Mouse (Mus musculus) CH12.LX (cell line): Measurements from ENCODE around the gene Hvcn1. TPM values are rescaled to one million over a fixed set of nuclear protein-coding genes. Genes with fewer than 3 reads are reported as not detected.

Experiments
- DNase-seq: peaks from one replicate; pipeline ENCODE4 v3.0.0-alpha.2; 2013; ENCODE audit errors: extremely low read depth
- H3K27ac ChIP-seq: 2 replicates; pipeline ENCODE4 v1.5.1; 2012; ENCODE audit warnings: low read depth, mild to moderate bottlenecking, control low read depth, moderate library complexity; ENCODE audit not compliant: insufficient read depth
- H3K27me3 ChIP-seq: replicated peaks from 2 replicates; pipeline ENCODE3; 2012; ENCODE audit warnings: inconsistent platforms
- H3K36me3 ChIP-seq, 2 experiments: replicated peaks in 1 of 2; 2 replicates each; pipeline versions ENCODE3 to v1.6.1; 2012; ENCODE audit warnings: inconsistent platforms in 1 of 2, low read length in 1 of 2, mild to moderate bottlenecking in 1 of 2, mixed read lengths in 1 of 2, moderate library complexity in 1 of 2; ENCODE audit not compliant: control insufficient read depth in 1 of 2, insufficient read depth in 1 of 2
- H3K4me1 ChIP-seq, 2 experiments: 2 replicates each; pipeline ENCODE4 v1.6.1; 2012; ENCODE audit warnings: inconsistent platforms in 1 of 2, moderate library complexity in 1 of 2; ENCODE audit not compliant: insufficient read depth in 2 of 2, control insufficient read depth in 1 of 2
- H3K4me2 ChIP-seq: 2 replicates; pipeline ENCODE4 v1.6.1; 2012; ENCODE audit warnings: low read depth, mild to moderate bottlenecking, control low read depth; ENCODE audit not compliant: poor library complexity, insufficient read depth, severe bottlenecking
- H3K4me3 ChIP-seq, 3 experiments: fragments of 150-350 bp in 1 of 3; sonication (generic) in 1 of 3; replicated peaks in 1 of 3; 2 replicates each; pipeline versions ENCODE3 to v1.5.1; 2011 to 2012; ENCODE audit warnings: low read depth in 2 of 3, low read length in 2 of 3, mild to moderate bottlenecking in 2 of 3, moderate library complexity in 2 of 3, control low read depth in 1 of 3, improper control_type of control experiment in 1 of 3, inconsistent platforms in 1 of 3, mixed read lengths in 1 of 3; ENCODE audit not compliant: poor library complexity in 1 of 3
- H3K79me2 ChIP-seq: replicated peaks from 2 replicates; pipeline ENCODE4 v1.6.1; 2012; ENCODE audit warnings: mild to moderate bottlenecking, moderate library complexity; ENCODE audit not compliant: control insufficient read depth, poor library complexity, insufficient read depth, severe bottlenecking; ENCODE audit errors: extremely low read depth
- H3K9ac ChIP-seq: 2 replicates; pipeline ENCODE4 v1.6.1; 2012; ENCODE audit warnings: low read depth, mild to moderate bottlenecking, control low read depth, moderate library complexity; ENCODE audit not compliant: insufficient read depth
- H3K9me3 ChIP-seq: replicated peaks from 2 replicates; pipeline ENCODE3; 2012; ENCODE audit warnings: low read length, inconsistent platforms, mixed read lengths
- CHD2 ChIP-seq: IDR thresholded peaks from 2 replicates; pipeline ENCODE4 v1.6.1; 2011; ENCODE audit warnings: low read length, improper control_type of control experiment
- CTCF ChIP-seq, 2 experiments: IDR thresholded peaks in 1 of 2; conservative IDR thresholded peaks in 1 of 2; 2 replicates each; pipeline ENCODE4 v1.5.1; 2011 to 2012; ENCODE audit warnings: low read depth in 2 of 2, low read length in 2 of 2, improper control_type of control experiment in 1 of 2, inconsistent platforms in 1 of 2, mild to moderate bottlenecking in 1 of 2, moderate library complexity in 1 of 2
- E2F4 ChIP-seq: IDR thresholded peaks from 2 replicates; pipeline ENCODE4 v1.6.1; 2011; ENCODE audit warnings: low read depth, low read length, improper control_type of control experiment; ENCODE audit not compliant: insufficient replicate concordance
- ELF1 ChIP-seq: IDR thresholded peaks from 2 replicates; pipeline ENCODE4 v1.6.1; 2014; ENCODE audit warnings: low read depth, mild to moderate bottlenecking, inconsistent platforms, low read length, improper control_type of control experiment
- ETS1 ChIP-seq: conservative IDR thresholded peaks from 2 replicates; pipeline ENCODE4 v1.6.1; 2012; ENCODE audit warnings: low read depth, mild to moderate bottlenecking, inconsistent platforms, low read length, improper control_type of control experiment, moderate library complexity
- GABPA ChIP-seq: IDR thresholded peaks from 2 replicates; pipeline ENCODE4 v1.6.1; 2012; ENCODE audit warnings: low read depth, low read length, improper control_type of control experiment, inconsistent platforms; ENCODE audit not compliant: insufficient replicate concordance
- HCFC1 ChIP-seq: IDR thresholded peaks from 2 replicates; pipeline ENCODE4 v1.6.1; 2012; ENCODE audit warnings: low read depth, mild to moderate bottlenecking, inconsistent platforms, low read length, improper control_type of control experiment
- KAT2A ChIP-seq: IDR thresholded peaks from 2 replicates; pipeline ENCODE4 v1.6.1; 2012; ENCODE audit warnings: low read length, improper control_type of control experiment, inconsistent platforms; ENCODE audit not compliant: insufficient replicate concordance
- MAX ChIP-seq: IDR thresholded peaks from 2 replicates; pipeline ENCODE4 v1.6.1; 2011; ENCODE audit warnings: low read length, improper control_type of control experiment
- MEF2A ChIP-seq: IDR thresholded peaks from 2 replicates; pipeline ENCODE4 v1.6.1; 2014; ENCODE audit warnings: low read depth, mild to moderate bottlenecking, inconsistent platforms, low read length, improper control_type of control experiment, borderline replicate concordance
- MXI1 ChIP-seq: IDR thresholded peaks from 2 replicates; pipeline ENCODE4 v1.6.1; 2011; ENCODE audit warnings: mild to moderate bottlenecking, low read depth, low read length, improper control_type of control experiment
- MYC ChIP-seq: IDR thresholded peaks from 2 replicates; pipeline ENCODE4 v1.6.1; 2011; ENCODE audit warnings: low read depth, mild to moderate bottlenecking, improper control_type of control experiment, low read length
- NELFE ChIP-seq: IDR thresholded peaks from 2 replicates; pipeline ENCODE4 v1.6.1; 2011; ENCODE audit warnings: low read depth, low read length, improper control_type of control experiment
- PAX5 ChIP-seq: IDR thresholded peaks from 2 replicates; pipeline ENCODE4 v1.6.1; 2012; ENCODE audit warnings: low read length, inconsistent platforms, mixed read lengths
- POLR2A ChIP-seq: IDR thresholded peaks from 2 replicates; pipeline ENCODE4 v1.6.1; 2011; ENCODE audit warnings: low read depth, mild to moderate bottlenecking, improper control_type of control experiment, low read length
- RAD21 ChIP-seq: IDR thresholded peaks from 2 replicates; pipeline ENCODE4 v1.6.1; 2011; ENCODE audit warnings: low read depth, mild to moderate bottlenecking, low read length, improper control_type of control experiment, moderate library complexity
- SIN3A ChIP-seq: IDR thresholded peaks from 2 replicates; pipeline ENCODE4 v1.6.1; 2012; ENCODE audit warnings: low read length, improper control_type of control experiment, inconsistent platforms
- TBP ChIP-seq: conservative IDR thresholded peaks from 2 replicates; pipeline ENCODE4 v1.6.1; 2011; ENCODE audit warnings: low read depth, low read length, improper control_type of control experiment
- TCF12 ChIP-seq: IDR thresholded peaks from 2 replicates; pipeline ENCODE4 v1.6.1; 2014; ENCODE audit warnings: low read depth, mild to moderate bottlenecking, inconsistent platforms, low read length, improper control_type of control experiment
- UBTF ChIP-seq: IDR thresholded peaks from 2 replicates; pipeline ENCODE4 v1.6.1; 2012; ENCODE audit warnings: low read depth, mild to moderate bottlenecking, inconsistent platforms, low read length, improper control_type of control experiment, moderate library complexity
- USF1 ChIP-seq: IDR thresholded peaks from 2 replicates; pipeline ENCODE4 v1.6.1; 2014; ENCODE audit warnings: low read depth, mild to moderate bottlenecking, inconsistent platforms, low read length, improper control_type of control experiment
- ZMIZ1 ChIP-seq: IDR thresholded peaks from 2 replicates; pipeline ENCODE4 v1.6.1; 2012; ENCODE audit warnings: low read depth, mild to moderate bottlenecking, inconsistent platforms, low read length, improper control_type of control experiment
- ZNF384 ChIP-seq: IDR thresholded peaks from 2 replicates; pipeline ENCODE4 v1.6.1; 2012; ENCODE audit warnings: low read depth, low read length, improper control_type of control experiment, inconsistent platforms
- dilution Hi-C: fragments of 300-500 bp; cut with MboI; formaldehyde crosslinking; loops from 2 replicates; pipeline ENCODE4 v1.14.3; 2020; ENCODE audit warnings: low sequenced_read_pairs; ENCODE audit not compliant: extremely low pct_unique_long_range_greater_than_20kb, extremely low pct_ligation_motif_present
- in situ Hi-C: fragments of 300-500 bp; cut with MboI; formaldehyde crosslinking; loops from 3 replicates; pipeline ENCODE4 v1.14.3; 2019; ENCODE audit warnings: low sequenced_read_pairs, low pct_ligation_motif_present, low pct_unique_long_range_greater_than_20kb, mixed read lengths
- polyA plus RNA-seq: library from polyadenylated mRNA; unstranded; fragments of >175 nt; gene quantifications from 2 replicates; pipeline ENCODE4 v1.2.1, GENCODE M21; 2012; ENCODE audit warnings: low read depth; ENCODE audit not compliant: insufficient read length
- total RNA-seq, 2 experiments: library from RNA; depleted of rRNA; stranded (reverse); fragments of 300-350 nt in 1 of 2; fragments of >200 nt in 1 of 2; gene quantifications; 2 replicates each; pipeline ENCODE4 v1.2.3; 2012 to 2014

Gene Hvcn1
- total RNA-seq (2012; rRNA removed) (156 and 167 TPM in 2 replicates), total RNA-seq (2014; rRNA removed) (132 and 143 TPM in 2 replicates), polyA plus RNA-seq (145 and 159 TPM in 2 replicates)

DNA sequence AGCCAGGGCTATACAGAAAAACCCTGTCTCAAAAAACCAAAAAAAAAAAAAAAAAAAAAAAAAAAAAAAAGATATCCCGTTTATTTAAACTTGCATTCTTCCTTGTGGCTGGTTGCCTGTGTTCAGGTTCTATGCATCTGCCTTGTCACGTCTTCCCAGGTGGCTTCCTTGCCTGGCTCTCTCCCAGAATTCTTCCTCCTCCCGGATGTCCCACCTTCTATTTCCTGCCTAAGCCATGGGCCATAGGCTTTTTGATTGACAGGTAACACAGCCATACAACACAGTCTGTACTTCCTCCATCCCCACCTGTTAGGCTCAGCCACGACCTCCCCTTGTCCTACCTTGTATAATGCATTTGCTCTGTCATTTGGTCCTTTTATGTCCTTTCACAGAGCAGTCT is at the start of gene Hvcn1:
Hvcn1 (plus strand) TSS at position 330 of the 400 bp plus-strand sequence.
- peak; percentile 77 for TF ChIP-seq TCF12
- TF ChIP-seq CTCF (conservative IDR thresholded peaks at IDR 0.05 in 1 of 2, IDR thresholded peaks at IDR 0.05 in 1 of 2; ENCODE audit: low read depth in 2 of 2, low read length in 2 of 2), result no peak
- TF ChIP-seq CHD2, result peak; percentile 76
- peak; percentile 80 for TF ChIP-seq HCFC1
- TF ChIP-seq MYC, result peak; percentile 60; the same call in 1 of the 2 replicates
- TF ChIP-seq MEF2A, result peak; percentile 15; the same call in 1 of the 2 replicates
- peak; percentile 86 for TF ChIP-seq ELF1
- TF ChIP-seq NELFE, result peak; percentile 80
- TF ChIP-seq POLR2A, result peak; percentile 64
- peak; percentile 71; the same call in 1 of the 2 replicates for TF ChIP-seq MXI1
- no peak for TF ChIP-seq UBTF
- TF ChIP-seq RAD21, result no peak
- no peak for TF ChIP-seq USF1
- TF ChIP-seq ETS1, result 0 out of 2 replicates have a peak, but pooled peaks have one; percentile 15
- 0 out of 2 replicates have a peak, but pooled peaks have one; percentile 63 for TF ChIP-seq ZMIZ1
- TF ChIP-seq KAT2A, result no peak
- TF ChIP-seq SIN3A, result peak; percentile 70
- no peak for TF ChIP-seq GABPA
- TF ChIP-seq TBP, result peak; percentile 91
- peak; percentile 29; the same call in 1 of the 2 replicates for TF ChIP-seq ZNF384
- no peak for TF ChIP-seq PAX5
- no peak for TF ChIP-seq E2F4
- TF ChIP-seq MAX, result 0 out of 2 replicates have a peak, but pooled peaks have one; percentile 27
- Histone ChIP-seq H3K4me3 (peak within 1 kb of the TSS; percentile 76 to 84 (median 82)), H3K27me3 (no peaks in the 10 kb centered on the region), H3K36me3 (peaks cover 21 to 54% of the 10 kb centered on the region in 2 experiments), H3K79me2 (peaks cover 38% of the 10 kb centered on the region), H3K4me1 (peaks cover 25 to 50% of the 10 kb centered on the region in 2 experiments), H3K9ac (peak within 1 kb of the TSS; percentile 91), H3K27ac (peak within 1 kb of the TSS; percentile 74), H3K9me3 (peaks cover 8% of the 10 kb centered on the region), H3K4me2 (peak within 1 kb of the TSS; percentile 80)
- peak; percentile 92 for DNase-seq
- in situ Hi-C loops, result no loop called here
- dilution Hi-C loops, result no loop called here
